ENCODE assay signal across 26 mouse cellular contexts in the genomic region with DNA sequence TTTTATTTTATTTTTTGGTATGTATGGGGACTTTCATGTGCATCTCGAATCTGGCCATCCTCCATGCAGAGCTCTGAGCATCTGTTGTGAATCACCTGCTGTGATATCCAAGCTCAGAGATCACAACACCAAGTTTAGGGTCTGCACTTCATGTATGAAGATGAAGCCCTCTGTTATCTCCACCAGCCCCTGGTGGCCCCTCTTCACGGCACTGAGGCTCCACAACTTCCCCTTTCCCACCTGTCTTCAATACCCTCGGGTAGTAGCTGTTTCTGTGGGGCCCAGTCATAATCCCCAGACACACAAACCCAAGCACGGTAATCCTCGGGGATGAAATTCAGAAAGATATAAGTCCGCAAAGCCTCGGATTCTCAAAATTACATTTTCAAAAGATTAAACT. TPM values are rescaled to one million over a fixed set of nuclear protein-coding genes. Genes with fewer than 3 reads are reported as not detected.
DNase-seq lines count a peak whose midpoint lies in the region; ATAC-seq and TF ChIP-seq lines count a peak whose summit lies in the region.
"Had no signal": no experiment of that assay in that cellular context is flagged by ENCODE, and none has a peak within 500 bp of the region (broad histone marks: within the 10 kb centered on the region; RNA-seq: fewer than 3 reads in every experiment).

No protein-coding gene starts in this region.

- DNase-seq in midbrain, embryonic 11.5 days (ENCODE audit: low spot score, missing footprints) = peak; percentile 4
- no peak for DNase-seq in midbrain, embryonic 10.5 days (ENCODE audit: low spot score)
- peak; percentile 57 for DNase-seq in MEL (ENCODE audit: low read depth, low spot score)
- DNase-seq in splenic B cell, adult 2 months (ENCODE audit: low read depth, low spot score) = peak; percentile 14
- DNase-seq in gastrocnemius, postnatal 10 days = no peak
- DNase-seq: adrenal gland, adult 2 months; adrenal gland, postnatal 10 days; adrenal gland, postnatal 25 days; cerebellum, adult 11-12 months; cerebellum, adult 2 months; cerebellum, adult 9-10 months; cerebellum, postnatal 10 days; cerebellum, postnatal 25 days had no signal

- no peaks in the 10 kb centered on the region for H3K27me3 ChIP-seq in midbrain, embryonic 11.5 days (ENCODE audit: control insufficient read depth, insufficient read depth, low read length)
- H3K27me3 ChIP-seq in midbrain, embryonic 10.5 days (ENCODE audit: low read depth, poor library complexity, severe bottlenecking) = no peaks in the 10 kb centered on the region
- peaks cover 2 to 5% of the 10 kb centered on the region in 2 experiments; a peak in 3 of 4 replicates for H3K27me3 ChIP-seq in MEL (ENCODE audit: control insufficient read depth in 1 of 2, insufficient read depth in 2 of 2, low read length in 2 of 2)
- H3K27me3 ChIP-seq in splenic B cell, adult 2 months (ENCODE audit: control insufficient read depth, insufficient read depth, low read length, poor library complexity, severe bottlenecking) = no peaks in the 10 kb centered on the region
- H3K27me3 ChIP-seq: embryonic facial prominence, embryonic 12.5 days; forebrain, embryonic 12.5 days had no signal

- no peak overlapping the region for H3K9ac ChIP-seq in midbrain, embryonic 11.5 days (ENCODE audit: low read length)
- H3K9ac ChIP-seq in MEL (ENCODE audit: control insufficient read depth, low read depth, low read length, poor library complexity, severe bottlenecking) = no peak overlapping the region
- H3K9ac ChIP-seq: embryonic facial prominence, embryonic 12.5 days; forebrain, embryonic 12.5 days had no signal

- no peak overlapping the region for H3K4me2 ChIP-seq in midbrain, embryonic 11.5 days
- H3K4me2 ChIP-seq: embryonic facial prominence, embryonic 12.5 days; forebrain, embryonic 12.5 days had no signal

- no peak overlapping the region for H3K27ac ChIP-seq in midbrain, embryonic 11.5 days (ENCODE audit: low read depth, low read length)
- H3K27ac ChIP-seq in midbrain, embryonic 10.5 days (replicated peaks) = no peak overlapping the region
- no peak overlapping the region for H3K27ac ChIP-seq in MEL (ENCODE audit: control insufficient read depth, low read depth, low read length)
- H3K27ac ChIP-seq: embryonic facial prominence, embryonic 10.5 days; embryonic facial prominence, embryonic 12.5 days; forebrain, embryonic 10.5 days; forebrain, embryonic 12.5 days had no signal

- peaks cover 4% of the 10 kb centered on the region for H3K79me2 ChIP-seq in MEL (ENCODE audit: control insufficient read depth, insufficient read depth, low read length, poor library complexity)

- no peaks in the 10 kb centered on the region for H3K9me3 ChIP-seq in midbrain, embryonic 11.5 days (ENCODE audit: control insufficient read depth, low read length)
- no peaks in the 10 kb centered on the region for H3K9me3 ChIP-seq in midbrain, embryonic 10.5 days (replicated peaks)
- H3K9me3 ChIP-seq in MEL (replicated peaks; ENCODE audit: insufficient read depth, low read length) = no peaks in the 10 kb centered on the region
- H3K9me3 ChIP-seq: embryonic facial prominence, embryonic 10.5 days; embryonic facial prominence, embryonic 12.5 days; forebrain, embryonic 10.5 days; forebrain, embryonic 12.5 days had no signal

- WGBS in midbrain, embryonic 11.5 days = 81% methylated on average over 7 of the region's 7 CpGs
- WGBS in midbrain, embryonic 10.5 days = 84% methylated on average over 7 of the region's 7 CpGs

- TF ChIP-seq POLR2A in MEL (IDR thresholded peaks at IDR 0.05; ENCODE audit: control insufficient read depth in 1 of 2, insufficient read depth in 1 of 2, low read depth in 1 of 2, low read length in 2 of 2, poor library complexity in 1 of 2) = no peak

- TF ChIP-seq EP300 in MEL (IDR thresholded peaks at IDR 0.05; ENCODE audit: low read depth in 1 of 2, low read length in 2 of 2) = peak; percentile 43 to 49; a peak in 3 of 4 replicates

- H3K36me3 ChIP-seq in midbrain, embryonic 11.5 days (ENCODE audit: control insufficient read depth, insufficient read depth, low read length) = no peaks in the 10 kb centered on the region
- no peaks in the 10 kb centered on the region for H3K36me3 ChIP-seq in midbrain, embryonic 10.5 days
- H3K36me3 ChIP-seq in MEL (ENCODE audit: control insufficient read depth in 1 of 2, insufficient read depth in 2 of 2, low read length in 2 of 2) = peaks cover 0 to 6% of the 10 kb centered on the region in 2 experiments; a peak in 2 of 4 replicates
- no peaks in the 10 kb centered on the region for H3K36me3 ChIP-seq in splenic B cell, adult 2 months (ENCODE audit: control insufficient read depth, insufficient read depth, low read length, poor library complexity, severe bottlenecking)
- H3K36me3 ChIP-seq: embryonic facial prominence, embryonic 10.5 days; embryonic facial prominence, embryonic 12.5 days; forebrain, embryonic 10.5 days; forebrain, embryonic 12.5 days had no signal

- no peak for ATAC-seq in midbrain, embryonic 11.5 days (ENCODE audit: low FRiP score)
- no peak for ATAC-seq in activated CD4-positive, CD25-positive, alpha-beta regulatory T cell, adult 4 months
- ATAC-seq: forebrain, embryonic 14.5 days; forebrain, embryonic 16.5 days; Patski had no signal

- TF ChIP-seq RAD21 in MEL (IDR thresholded peaks at IDR 0.05; ENCODE audit: low read depth, low read length) = no peak

- H3K4me3 ChIP-seq in midbrain, embryonic 11.5 days (ENCODE audit: low read depth, low read length) = no peak overlapping the region
- H3K4me3 ChIP-seq in midbrain, embryonic 10.5 days = no peak overlapping the region
- no peak overlapping the region for H3K4me3 ChIP-seq in MEL (ENCODE audit: control insufficient read depth in 1 of 2, insufficient read depth in 1 of 2, low read depth in 2 of 2, low read length in 2 of 2)
- H3K4me3 ChIP-seq: embryonic facial prominence, embryonic 10.5 days; embryonic facial prominence, embryonic 12.5 days; forebrain, embryonic 10.5 days; forebrain, embryonic 12.5 days had no signal

- no peak for TF ChIP-seq CTCF in MEL (IDR thresholded peaks at IDR 0.05 in 2 of 3, conservative IDR thresholded peaks at IDR 0.05 in 1 of 3; ENCODE audit: control insufficient read depth in 1 of 3, insufficient read depth in 1 of 3, low read depth in 2 of 3, low read length in 3 of 3, poor library complexity in 1 of 3, severe bottlenecking in 1 of 3)

- no peaks in the 10 kb centered on the region for H3K4me1 ChIP-seq in midbrain, embryonic 11.5 days (ENCODE audit: control insufficient read depth, insufficient read depth, low read length)
- peaks cover 9% of the 10 kb centered on the region for H3K4me1 ChIP-seq in midbrain, embryonic 10.5 days
- peaks cover 2 to 3% of the 10 kb centered on the region in 2 experiments; a peak in 3 of 4 replicates for H3K4me1 ChIP-seq in MEL (ENCODE audit: control insufficient read depth in 1 of 2, insufficient read depth in 2 of 2, low read length in 2 of 2)
- H3K4me1 ChIP-seq: embryonic facial prominence, embryonic 12.5 days; forebrain, embryonic 12.5 days had no signal

RNA-seq across cellular contexts. Expression of gene Fbxo3, which starts 4.4 kb away (rescaled TPM):
- polyA plus RNA-seq in midbrain, embryonic 11.5 days (2014; fragmentation: Nextera tagmentation; extraction: Ambion mirVana) = 60.1 and 72.8 TPM in 2 replicates
- 47.4 and 49.9 TPM in 2 replicates for polyA plus RNA-seq in midbrain, embryonic 10.5 days (2016; fragmentation: Nextera tagmentation; extraction: Ambion mirVana)
- total RNA-seq in MEL (2012; rRNA removed) = 30.9 and 32.7 TPM in 2 replicates
- 10 to 100 TPM; 41.9 to 55.4 TPM for polyA plus RNA-seq in MEL (2012; ENCODE audit: insufficient read depth in 1 of 2, insufficient read length in 2 of 2, low read depth in 1 of 2, low replicate concordance in 2 of 2, missing spikeins in 1 of 2)
- total RNA-seq in gastrocnemius, postnatal 10 days (2021) = 10 to 100 TPM; 48.8 to 51.2 TPM
- polyA plus RNA-seq in activated CD4-positive, CD25-positive, alpha-beta regulatory T cell, adult 4 months (2017; shearing (Covaris generic)) = 10 to 100 TPM; 44.4 to 46.3 TPM

RNA-seq across cellular contexts. Expression of gene 4931422A03Rik, which starts 5.1 kb away (rescaled TPM):
- 1.1 and 1.5 TPM in 2 replicates for polyA plus RNA-seq in midbrain, embryonic 11.5 days (2014; fragmentation: Nextera tagmentation; extraction: Ambion mirVana)
- 1.1 and 1.6 TPM in 2 replicates for polyA plus RNA-seq in midbrain, embryonic 10.5 days (2016; fragmentation: Nextera tagmentation; extraction: Ambion mirVana)
- total RNA-seq in MEL (2012; rRNA removed) = 0.50 TPM in 1 of 2 replicates, not detected in the other
- polyA plus RNA-seq in MEL (2012; ENCODE audit: insufficient read depth in 1 of 2, insufficient read length in 2 of 2, low read depth in 1 of 2, low replicate concordance in 2 of 2, missing spikeins in 1 of 2) = 1 to 10 TPM in 1 of 2 experiments, not detected in 1; 4.9 TPM
- total RNA-seq in gastrocnemius, postnatal 10 days (2021) = not detected
- polyA plus RNA-seq in activated CD4-positive, CD25-positive, alpha-beta regulatory T cell, adult 4 months (2017; shearing (Covaris generic)) = under 1 TPM in 1 of 2 experiments, not detected in 1; 0.59 TPM
- total RNA-seq: adrenal gland, adult 2 months; adrenal gland, postnatal 10 days; adrenal gland, postnatal 25 days had no signal
- polyA plus RNA-seq: adrenal gland, adult 2 months; cerebellum, adult 2 months; cortical plate, adult 2 months; frontal cortex, adult 2 months had no signal

RNA-seq across cellular contexts. Expression of gene Gm10912, which starts 42.5 kb away (rescaled TPM):
- not detected in 2 replicates for polyA plus RNA-seq in midbrain, embryonic 11.5 days (2014; fragmentation: Nextera tagmentation; extraction: Ambion mirVana)
- polyA plus RNA-seq in midbrain, embryonic 10.5 days (2016; fragmentation: Nextera tagmentation; extraction: Ambion mirVana) = 0.06 TPM in 1 of 2 replicates, not detected in the other
- 0.08 TPM in 1 of 2 replicates, not detected in the other for total RNA-seq in MEL (2012; rRNA removed)
- polyA plus RNA-seq in MEL (2012; ENCODE audit: insufficient read depth in 1 of 2, insufficient read length in 2 of 2, low read depth in 1 of 2, low replicate concordance in 2 of 2, missing spikeins in 1 of 2) = under 1 TPM in 1 of 2 experiments, not detected in 1; 0.06 TPM
- total RNA-seq in gastrocnemius, postnatal 10 days (2021) = under 1 TPM in 1 of 2 experiments, not detected in 1; 0.41 TPM
- not detected for polyA plus RNA-seq in activated CD4-positive, CD25-positive, alpha-beta regulatory T cell, adult 4 months (2017; shearing (Covaris generic))
- total RNA-seq: ES-E14 had no signal
- polyA plus RNA-seq: C2C12; embryonic facial prominence, embryonic 10.5 days; embryonic facial prominence, embryonic 12.5 days; embryonic facial prominence, embryonic 14.5 days; forebrain, embryonic 10.5 days; forebrain, embryonic 12.5 days; forebrain, embryonic 14.5 days; forebrain, embryonic 16.5 days; Patski had no signal

RNA-seq across cellular contexts. Expression of gene Gm10799, which starts 45.3 kb away (rescaled TPM):
- not detected in 2 replicates for polyA plus RNA-seq in midbrain, embryonic 11.5 days (2014; fragmentation: Nextera tagmentation; extraction: Ambion mirVana)
- polyA plus RNA-seq in midbrain, embryonic 10.5 days (2016; fragmentation: Nextera tagmentation; extraction: Ambion mirVana) = not detected in 2 replicates
- total RNA-seq in MEL (2012; rRNA removed) = not detected in 2 replicates
- not detected for polyA plus RNA-seq in MEL (2012; ENCODE audit: insufficient read depth in 1 of 2, insufficient read length in 2 of 2, low read depth in 1 of 2, low replicate concordance in 2 of 2, missing spikeins in 1 of 2)
- not detected for total RNA-seq in gastrocnemius, postnatal 10 days (2021)
- polyA plus RNA-seq in activated CD4-positive, CD25-positive, alpha-beta regulatory T cell, adult 4 months (2017; shearing (Covaris generic)) = not detected
- total RNA-seq: adrenal gland, adult 2 months; adrenal gland, postnatal 10 days; adrenal gland, postnatal 25 days; ES-E14 had no signal
- polyA plus RNA-seq: adrenal gland, adult 2 months; C2C12; cerebellum, adult 2 months; cortical plate, adult 2 months; embryonic facial prominence, embryonic 10.5 days; embryonic facial prominence, embryonic 12.5 days; embryonic facial prominence, embryonic 14.5 days; forebrain, embryonic 10.5 days; forebrain, embryonic 12.5 days; forebrain, embryonic 14.5 days; forebrain, embryonic 16.5 days; frontal cortex, adult 2 months; Patski had no signal

RNA-seq across cellular contexts. Expression of gene Cd59b, which starts 46.6 kb away (rescaled TPM):
- polyA plus RNA-seq in midbrain, embryonic 11.5 days (2014; fragmentation: Nextera tagmentation; extraction: Ambion mirVana) = 1.9 and 5.6 TPM in 2 replicates
- polyA plus RNA-seq in midbrain, embryonic 10.5 days (2016; fragmentation: Nextera tagmentation; extraction: Ambion mirVana) = 3.6 and 5.4 TPM in 2 replicates
- total RNA-seq in MEL (2012; rRNA removed) = not detected in 2 replicates
- polyA plus RNA-seq in MEL (2012; ENCODE audit: insufficient read depth in 1 of 2, insufficient read length in 2 of 2, low read depth in 1 of 2, low replicate concordance in 2 of 2, missing spikeins in 1 of 2) = under 1 TPM in 1 of 2 experiments, not detected in 1; 0.38 TPM
- 1 to 10 TPM; 2.1 to 2.2 TPM for total RNA-seq in gastrocnemius, postnatal 10 days (2021)
- polyA plus RNA-seq in activated CD4-positive, CD25-positive, alpha-beta regulatory T cell, adult 4 months (2017; shearing (Covaris generic)) = not detected
- polyA plus RNA-seq: C2C12 had no signal

Comparison
In these comparisons a context has a peak if more than half of its experiments do, and no peak if none do; other contexts are left out.
1. DNase-seq: peak in midbrain, embryonic 11.5 days (single experiment), MEL (single experiment) and splenic B cell, adult 2 months (single experiment); none in midbrain, embryonic 10.5 days (single experiment) and gastrocnemius, postnatal 10 days (single experiment).